Mouse (Mus musculus) embryo, embryonic 10.5 days (tissue): ENCODE data around the gene Scn10a.

ENCODE experiments used
- DNase-seq: peaks from one replicate; pipeline ENCODE4 v3.0.0-alpha.2; 2015; ENCODE audit warnings: low spot score

Scn10a gene

DNA sequence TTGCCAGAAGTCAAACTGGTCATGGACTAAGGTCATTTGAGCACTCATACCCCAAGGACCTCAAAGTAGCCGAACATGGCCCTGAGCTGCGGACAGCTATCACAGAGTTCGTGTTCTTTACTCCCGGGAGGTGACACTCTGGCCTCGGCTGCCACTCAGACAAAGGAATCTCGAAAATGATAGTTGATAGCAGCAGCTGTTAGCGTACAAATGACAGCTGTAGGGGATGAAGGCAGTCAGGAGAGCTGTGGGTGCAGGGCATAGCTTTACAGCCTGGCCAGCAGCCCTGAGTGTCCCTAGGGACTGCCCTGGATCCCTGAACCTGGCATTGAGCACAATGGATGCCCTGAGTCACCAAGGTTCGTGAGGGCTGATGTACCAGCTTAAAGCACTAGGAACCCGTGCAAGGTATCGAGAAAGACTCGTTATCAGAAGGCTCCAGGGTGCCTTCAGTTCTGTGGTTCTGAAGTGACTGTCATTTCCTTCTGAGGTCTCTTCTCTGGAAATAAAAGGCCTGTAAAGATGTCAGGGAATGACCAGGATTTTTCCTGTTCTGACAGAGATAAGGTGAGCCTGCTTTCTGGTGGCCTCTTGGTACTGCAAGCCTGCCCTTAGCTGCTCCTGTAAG lies 84.8 kb downstream of the Scn10a start:
- DNase-seq = no peak

DNA sequence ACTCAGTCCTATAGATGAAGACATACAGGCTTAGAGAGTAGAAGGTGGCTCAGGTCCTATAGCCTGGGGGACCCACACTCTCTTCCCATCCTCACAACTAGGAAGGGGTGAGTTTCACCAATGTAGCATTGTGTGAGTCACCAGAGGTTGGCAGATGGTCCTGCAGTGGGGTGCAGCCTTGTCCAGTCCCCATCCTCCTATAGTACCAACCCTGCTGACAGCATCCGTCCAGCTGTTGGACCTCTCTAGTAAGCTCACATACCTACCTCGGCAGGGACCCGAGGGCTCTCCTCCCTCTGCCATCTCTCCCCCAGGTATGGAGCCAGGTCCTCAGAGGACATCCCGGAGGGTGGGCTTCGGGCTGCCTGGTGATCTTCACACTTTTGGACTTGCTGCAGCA lies 85.6 kb downstream of the Scn10a start:
- DNase-seq = no peak

DNA sequence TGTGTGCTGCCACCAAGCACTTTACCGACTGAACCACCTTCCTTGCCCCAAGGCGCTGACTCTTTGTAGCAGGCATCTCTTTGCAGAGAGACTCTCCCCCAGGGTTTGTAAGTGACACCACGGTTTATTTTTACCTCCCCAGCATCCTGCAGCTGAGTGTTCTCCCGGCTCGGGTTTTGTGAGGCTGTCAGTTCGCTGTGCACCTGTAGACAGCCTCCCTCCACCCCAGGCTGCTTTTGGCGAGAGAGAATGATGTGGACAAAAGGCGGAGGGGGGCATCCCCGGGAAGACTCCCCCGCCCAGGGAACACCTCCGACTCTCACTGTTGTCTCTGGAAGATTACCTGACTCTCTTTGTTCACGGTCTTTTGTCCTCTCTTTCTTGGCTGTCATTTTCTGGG lies 86.3 kb downstream of the Scn10a start:
- no peak for DNase-seq

DNA sequence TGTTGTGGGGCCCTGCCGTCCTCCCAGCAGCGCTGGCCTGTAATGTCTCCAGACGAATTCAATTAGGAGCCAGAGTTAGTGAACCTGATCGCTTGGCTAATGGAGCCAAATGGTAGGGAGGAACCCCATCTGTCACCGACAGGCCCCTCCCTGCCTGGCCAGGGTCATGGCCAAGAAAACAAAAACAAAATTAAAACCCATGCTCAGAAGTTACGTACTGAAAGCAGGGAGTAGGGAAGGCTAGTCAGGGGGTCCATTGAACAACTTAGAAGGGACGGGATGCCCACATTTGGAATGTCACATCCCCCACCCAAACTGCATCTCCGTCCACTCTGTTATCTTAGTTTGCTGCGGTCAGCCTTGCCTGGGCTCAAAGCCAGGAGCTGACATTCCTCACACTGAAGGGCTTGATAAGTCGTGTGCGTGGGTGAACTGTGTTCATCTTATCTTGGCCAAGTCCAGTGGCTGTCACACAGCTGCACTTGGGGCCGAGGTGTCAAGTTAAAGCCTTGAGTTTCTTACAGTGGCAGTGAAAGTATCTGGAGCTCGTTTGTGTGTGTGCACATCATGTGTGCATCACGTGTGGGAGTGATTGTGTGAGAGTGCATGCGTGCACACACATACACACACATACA lies 87.1 kb downstream of the Scn10a start:
- DNase-seq = peak; percentile 64

DNA sequence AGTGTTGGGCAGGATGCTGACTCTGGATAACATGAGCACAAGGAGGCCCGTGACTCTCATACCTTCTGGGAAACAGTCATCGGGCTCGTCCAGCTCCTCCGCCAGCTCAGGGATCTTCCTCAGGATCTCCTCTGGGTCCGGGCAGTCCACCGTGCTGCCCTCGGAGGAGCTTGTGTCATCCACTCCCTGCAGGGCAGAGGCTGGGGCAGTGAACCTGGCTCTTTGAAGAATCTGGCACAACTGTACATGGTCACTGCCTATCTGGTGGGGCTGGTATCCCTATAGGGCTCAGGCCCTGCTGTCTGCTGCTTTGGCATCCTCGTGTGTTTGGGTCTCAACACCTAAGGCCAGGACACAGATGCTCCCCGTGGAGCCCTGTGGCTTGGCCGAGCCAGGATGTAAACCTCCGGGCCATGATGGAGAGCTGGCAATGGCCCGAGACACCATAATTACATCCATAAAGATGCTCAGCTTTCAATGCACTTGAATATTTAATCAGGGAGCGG lies 87.7 kb downstream of the Scn10a start:
- DNase-seq = no peak

DNA sequence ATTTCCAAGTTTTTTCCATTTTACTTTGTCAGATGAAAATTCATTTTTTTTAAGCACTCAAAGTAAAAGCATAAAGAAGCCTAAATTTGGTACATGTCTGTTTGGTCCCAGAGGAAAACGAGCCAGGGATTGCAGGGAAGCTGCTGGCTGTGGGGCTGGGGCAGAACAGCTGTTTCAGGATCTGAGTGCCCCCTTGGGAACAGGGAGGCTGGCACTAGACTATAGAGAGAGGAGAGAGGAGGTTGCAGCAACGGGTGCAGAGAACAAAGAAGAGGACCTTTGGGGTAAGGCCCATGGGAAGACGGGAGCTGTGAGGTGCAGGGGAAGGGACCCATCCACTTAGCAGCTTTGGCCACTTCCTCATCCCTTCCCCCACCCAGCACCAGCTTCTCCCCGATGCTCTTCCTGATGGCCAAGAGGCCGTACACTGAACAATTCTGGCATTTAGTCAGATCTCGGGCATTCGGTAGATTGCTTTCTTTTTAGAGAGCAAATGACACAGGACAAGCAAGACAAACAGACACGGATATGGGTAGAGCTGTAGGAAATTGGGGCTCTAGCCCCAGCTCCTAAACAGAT lies 90.3 kb downstream of the Scn10a start:
- no peak for DNase-seq

DNA sequence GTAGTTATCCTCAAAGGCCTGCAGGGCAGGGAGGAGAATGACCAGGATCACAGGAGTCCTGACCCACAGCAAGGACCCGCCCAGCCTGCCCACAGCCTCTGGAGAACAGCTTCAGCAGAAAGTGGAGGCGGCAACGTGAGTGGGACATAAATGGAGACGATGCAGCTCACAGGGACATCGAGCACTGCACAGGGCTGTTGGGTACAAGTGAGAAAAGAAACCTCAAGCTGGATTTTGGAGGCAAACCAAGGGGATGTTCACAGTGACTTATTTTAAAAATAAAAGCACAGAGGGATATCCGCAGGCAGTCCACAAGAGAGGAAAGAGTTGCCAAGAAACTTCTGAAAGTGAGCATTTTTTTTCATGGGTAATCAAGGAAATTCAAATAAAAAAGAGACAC lies 91.9 kb downstream of the Scn10a start:
- no peak for DNase-seq

GRCm38 (mm10) chr9:119624151-119624550 lies 95.0 kb downstream of the Scn10a start:
- no peak for DNase-seq

- DNase-seq = no peak
Measured at GRCm38 (mm10) chr9:119614798-119615197, 104.3 kb downstream of the Scn10a start.

- no peak for DNase-seq
Measured at GRCm38 (mm10) chr9:119610563-119611166, 108.5 kb downstream of the Scn10a start.

DNA sequence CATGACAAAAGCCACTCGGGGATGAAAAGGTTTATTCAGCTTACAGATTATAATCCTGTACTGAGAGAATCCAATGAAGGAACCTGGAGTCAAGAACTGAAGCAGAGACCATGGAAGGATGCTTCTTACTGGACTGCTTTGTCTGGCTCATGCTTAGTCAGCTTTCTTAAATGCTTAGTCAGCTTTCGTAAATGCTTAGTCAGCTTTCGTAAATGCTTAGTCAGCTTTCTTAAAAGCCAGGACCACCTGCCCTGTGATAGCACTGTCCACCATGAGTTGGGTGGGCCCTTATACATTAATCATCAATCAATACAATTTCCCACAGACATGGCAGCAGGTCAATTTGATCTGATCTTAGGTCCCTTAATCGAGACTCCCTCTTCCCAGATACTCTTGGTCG lies 112.2 kb downstream of the Scn10a start:
- no peak for DNase-seq

DNA sequence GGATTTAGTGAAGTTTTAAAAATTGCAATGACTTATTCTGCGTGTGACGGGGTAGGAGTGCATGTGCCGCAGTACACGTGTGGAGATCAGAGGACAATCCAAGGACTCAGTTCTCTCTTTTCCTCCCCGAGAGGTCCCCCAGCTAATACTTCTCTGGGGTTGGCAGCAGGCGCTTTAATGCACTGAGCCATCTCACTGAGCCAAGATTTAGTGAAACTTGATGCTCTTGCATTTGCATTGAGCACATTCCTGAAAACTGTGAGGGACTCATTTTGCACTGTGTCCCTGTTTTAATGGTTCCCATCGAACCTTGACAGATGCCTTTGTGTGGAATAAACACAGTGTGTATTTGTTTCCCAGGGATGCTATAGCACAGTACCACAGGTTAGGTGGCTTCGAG lies 114.5 kb downstream of the Scn10a start:
- no peak for DNase-seq

- DNase-seq = no peak
Measured at GRCm38 (mm10) chr9:119598501-119598900, 120.6 kb downstream of the Scn10a start.

- no peak for DNase-seq
Measured at GRCm38 (mm10) chr9:119597332-119597731, 121.8 kb downstream of the Scn10a start.

- DNase-seq = no peak
Measured at GRCm38 (mm10) chr9:119589592-119589991, 129.5 kb downstream of the Scn10a start.

- DNase-seq = no peak
Measured at GRCm38 (mm10) chr9:119588763-119589449, 130.2 kb downstream of the Scn10a start.

DNA sequence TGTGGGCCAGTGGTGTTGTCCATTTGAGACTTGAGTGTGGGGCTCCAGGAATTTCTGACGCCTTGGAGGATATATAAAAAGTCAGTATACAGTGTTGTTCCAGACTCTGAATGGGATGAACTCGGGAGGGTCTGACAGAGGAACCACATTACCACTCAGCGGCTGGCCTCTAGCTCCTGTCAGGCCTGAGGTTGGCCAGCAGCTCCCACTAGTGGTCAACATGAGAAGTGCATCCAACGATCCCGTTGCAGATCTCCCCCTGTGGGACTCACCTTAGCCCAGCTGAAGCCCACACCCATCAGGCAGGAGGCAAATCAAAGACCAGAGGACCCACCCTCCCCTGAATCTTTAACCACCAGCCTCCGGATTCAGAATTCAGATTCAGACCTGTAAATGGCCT lies 138.5 kb downstream of the Scn10a start:
- DNase-seq = peak; percentile 88

- DNase-seq = no peak
Measured at GRCm38 (mm10) chr9:119580187-119580586, 138.9 kb downstream of the Scn10a start.

GRCm38 (mm10) chr9:119578636-119579438 lies 140.3 kb downstream of the Scn10a start, which contains the start of gene Scn5a:
Gene Scn5a (minus strand): TSS chr9:119579016.
- DNase-seq = peak; percentile 37

- no peak for DNase-seq
Measured at GRCm38 (mm10) chr9:119578311-119578635, 140.8 kb downstream of the Scn10a start.

GRCm38 (mm10) chr9:119576977-119577376 lies 142.1 kb downstream of the Scn10a start:
- DNase-seq = no peak

GRCm38 (mm10) chr9:119575732-119576131 lies 143.4 kb downstream of the Scn10a start:
- no peak for DNase-seq
